Mouse (Mus musculus): Measurements from ENCODE around the gene Drg1. TPM values are rescaled to one million over a fixed set of nuclear protein-coding genes. Genes with fewer than 3 reads are reported as not detected.
"Not testable (repeated sequence)": the region's sequence is repeated elsewhere in the genome, so short reads cannot be mapped to it uniquely, and the experiment has no call there.

The Drg1 gene
- polyA plus RNA-seq, 1 experiment from 2014 or later = 232 TPM

DNA sequence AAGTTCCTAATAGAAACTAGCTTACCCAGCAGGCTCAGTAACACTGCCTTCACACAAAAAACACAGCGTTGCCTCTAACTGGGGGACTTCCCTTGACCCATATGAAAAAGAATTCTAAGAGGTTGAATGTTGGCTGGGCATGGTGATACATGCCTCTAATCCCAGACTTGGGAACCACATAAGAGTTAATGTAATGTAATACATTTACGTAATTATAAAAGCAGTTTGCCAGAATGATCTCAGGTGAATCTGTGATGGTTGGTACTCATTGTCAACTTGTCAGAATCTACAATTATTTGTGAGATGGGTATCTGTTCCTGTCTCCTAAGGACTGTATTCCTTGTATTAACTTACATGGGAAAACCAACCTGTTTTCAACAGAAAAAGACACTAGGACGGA lies 109.2 kb downstream of the Drg1 start:
- peak; percentile 14; the same call in 1 of the 2 replicates for ATAC-seq (ENCODE audit: insufficient read depth, low FRiP score, low read depth)
- H3K4me1 ChIP-seq, H3K27ac ChIP-seq: not testable (repeated sequence)

DNA sequence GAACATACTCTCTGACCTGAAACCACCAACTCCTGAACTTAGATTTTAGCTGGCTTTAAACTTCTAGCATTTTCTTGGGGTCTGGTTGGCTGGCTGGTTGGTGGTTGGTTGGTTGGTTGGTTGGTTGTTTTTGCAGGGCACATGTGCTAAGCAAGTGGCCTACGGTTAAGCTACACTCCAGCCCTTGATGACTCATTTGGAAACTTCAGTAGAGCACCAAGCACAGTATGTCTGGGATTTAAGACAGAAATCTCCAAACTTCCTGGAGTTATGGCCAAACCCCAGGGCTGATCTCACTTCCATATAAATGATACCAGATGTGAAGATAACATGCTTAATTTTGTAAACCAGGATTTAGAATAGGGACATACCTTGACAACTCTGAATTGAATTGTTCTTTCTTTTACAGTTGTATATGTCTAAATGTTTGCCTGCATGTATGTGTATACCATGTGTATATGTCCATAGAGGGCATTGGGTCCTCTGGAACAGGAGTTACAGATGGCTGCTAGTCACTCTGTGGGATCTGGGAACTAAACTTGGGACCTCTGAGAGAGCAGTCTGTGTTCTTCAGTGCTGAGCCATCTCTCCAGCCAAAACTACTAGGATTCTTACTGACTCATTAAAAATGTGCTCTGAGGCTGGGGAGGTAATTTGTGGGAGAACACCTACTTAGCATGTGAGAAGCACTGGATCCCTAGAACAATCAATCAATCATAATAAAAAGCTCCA lies 112.4 kb downstream of the Drg1 start:
- H3K36me3 ChIP-seq; H3K9me3 ChIP-seq; H3K9ac ChIP-seq; H3K27ac ChIP-seq; H3K4me2 ChIP-seq; H3K4me3 ChIP-seq (replicated peaks); H3K4me1 ChIP-seq; H3K27me3 ChIP-seq (replicated peaks): not testable (repeated sequence)
- 66% methylated on average over 1 of the region's 1 CpGs for WGBS
- ATAC-seq (ENCODE audit: insufficient read depth, low FRiP score, low read depth) = peak; percentile 42

More for the DNA sequence above, 109.2 kb downstream of the Drg1 start:
- not testable (repeated sequence) for H3K9ac ChIP-seq; H3K36me3 ChIP-seq; H3K9me3 ChIP-seq; H3K4me3 ChIP-seq (replicated peaks); H3K4me2 ChIP-seq; H3K27me3 ChIP-seq (replicated peaks)
- WGBS = 82% methylated on average over 2 of the region's 3 CpGs

- not testable (repeated sequence) for H3K36me3 ChIP-seq; H3K27ac ChIP-seq; H3K9ac ChIP-seq; H3K27me3 ChIP-seq (replicated peaks); H3K9me3 ChIP-seq; H3K4me2 ChIP-seq; H3K4me1 ChIP-seq; H3K4me3 ChIP-seq (replicated peaks)
- 0 out of 2 replicates have a peak, but pooled peaks have one; percentile 17 for ATAC-seq (ENCODE audit: insufficient read depth, low FRiP score, low read depth)
- 93% methylated on average over 4 of the region's 4 CpGs for WGBS
Observed at GRCm38 (mm10) chr11:3151358-3151757, 114.9 kb downstream of the Drg1 start.

GRCm38 (mm10) chr11:3150677-3151003 lies 115.6 kb downstream of the Drg1 start:
- not testable (repeated sequence) for H3K9me3 ChIP-seq; H3K9ac ChIP-seq; H3K27me3 ChIP-seq (replicated peaks); H3K4me3 ChIP-seq (replicated peaks); H3K36me3 ChIP-seq; H3K27ac ChIP-seq; ATAC-seq (ENCODE audit: insufficient read depth, low FRiP score, low read depth); H3K4me2 ChIP-seq; H3K4me1 ChIP-seq
- WGBS = 96% methylated on average over 12 of the region's 12 CpGs

GRCm38 (mm10) chr11:3150003-3150676 lies 116.1 kb downstream of the Drg1 start:
- not testable (repeated sequence) for H3K9ac ChIP-seq, H3K4me2 ChIP-seq
- WGBS = 95% methylated on average over 24 of the region's 24 CpGs

GRCm38 (mm10) chr11:3149471-3149870 lies 116.7 kb downstream of the Drg1 start:
- WGBS = 94% methylated on average over 4 of the region's 4 CpGs
- H3K27me3 ChIP-seq (replicated peaks); H3K9me3 ChIP-seq; H3K4me3 ChIP-seq (replicated peaks); H3K9ac ChIP-seq; H3K4me1 ChIP-seq; H3K36me3 ChIP-seq; H3K27ac ChIP-seq; H3K4me2 ChIP-seq; ATAC-seq (ENCODE audit: insufficient read depth, low FRiP score, low read depth): not testable (repeated sequence)

More at GRCm38 (mm10) chr11:3150003-3150676, 116.1 kb downstream of the Drg1 start:
- H3K9me3 ChIP-seq; H3K4me1 ChIP-seq; H3K36me3 ChIP-seq; H3K4me3 ChIP-seq (replicated peaks); H3K27me3 ChIP-seq (replicated peaks); ATAC-seq (ENCODE audit: insufficient read depth, low FRiP score, low read depth); H3K27ac ChIP-seq: not testable (repeated sequence)

DNA sequence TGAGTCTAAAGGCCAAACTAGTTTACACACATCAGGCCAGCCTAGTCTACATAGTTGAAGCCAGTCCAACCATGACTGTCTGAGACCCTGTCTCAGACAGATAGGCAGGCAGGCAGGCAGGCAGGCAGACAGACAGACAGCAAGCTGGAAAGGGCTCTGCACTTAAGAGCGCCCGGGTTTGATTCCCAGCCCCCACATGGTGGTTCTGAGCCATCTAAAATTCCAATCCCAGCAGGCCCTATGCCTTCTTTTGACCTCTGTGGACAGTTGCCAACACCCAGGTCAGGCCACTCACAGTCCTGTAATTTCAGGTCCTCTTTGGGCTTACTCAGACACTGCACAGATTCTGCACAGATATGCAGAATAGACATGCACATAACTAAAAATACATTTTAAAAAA lies 119.4 kb downstream of the Drg1 start:
- WGBS = 98% methylated on average over 2 of the region's 2 CpGs
- H3K9ac ChIP-seq; H3K4me1 ChIP-seq; H3K9me3 ChIP-seq; H3K36me3 ChIP-seq; H3K27me3 ChIP-seq (replicated peaks); H3K27ac ChIP-seq; H3K4me2 ChIP-seq; H3K4me3 ChIP-seq (replicated peaks); ATAC-seq (ENCODE audit: insufficient read depth, low FRiP score, low read depth): not testable (repeated sequence)

DNA sequence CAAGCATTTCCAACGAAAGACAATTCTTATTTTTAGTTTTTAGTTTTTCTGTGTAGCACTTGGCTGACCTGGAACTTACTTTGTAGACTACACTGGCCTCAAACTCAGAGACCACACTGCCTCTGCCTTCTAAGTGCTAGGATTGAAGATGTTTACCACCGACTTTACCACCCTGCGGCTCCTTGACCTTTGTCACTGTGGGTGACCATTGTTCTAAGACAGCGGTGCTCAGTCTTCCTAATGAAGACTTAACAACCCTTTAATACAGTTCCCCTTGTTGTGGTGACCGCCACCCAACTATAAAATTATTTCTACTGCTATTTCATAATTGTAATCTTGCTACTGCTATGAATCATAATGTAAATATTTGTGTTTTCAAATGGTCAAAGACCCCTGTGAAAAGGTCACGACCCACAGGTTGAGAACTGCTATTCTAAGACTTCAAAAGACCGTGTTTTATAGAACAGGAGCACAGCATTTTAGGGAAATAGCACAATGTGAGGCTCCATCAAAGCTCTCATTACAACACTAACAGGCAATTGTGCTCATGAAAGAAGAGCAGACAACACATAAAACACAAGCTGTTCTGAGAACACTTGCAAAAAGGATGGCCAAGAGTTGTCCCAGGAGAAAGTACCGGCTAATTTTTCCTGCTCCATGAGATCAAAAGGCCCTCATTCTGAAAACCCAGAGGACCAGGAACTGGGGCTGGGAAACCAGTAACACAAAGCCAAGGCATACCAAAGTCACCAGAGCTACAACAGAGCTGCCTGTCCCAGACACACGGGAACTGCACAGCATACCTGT lies 120.7 kb downstream of the Drg1 start:
- H3K27ac ChIP-seq; H3K4me1 ChIP-seq; H3K36me3 ChIP-seq; H3K4me2 ChIP-seq; ATAC-seq (ENCODE audit: insufficient read depth, low FRiP score, low read depth); H3K27me3 ChIP-seq (replicated peaks); H3K9me3 ChIP-seq; H3K4me3 ChIP-seq (replicated peaks); H3K9ac ChIP-seq: not testable (repeated sequence)
- WGBS = 82% methylated on average over 9 of the region's 9 CpGs

DNA sequence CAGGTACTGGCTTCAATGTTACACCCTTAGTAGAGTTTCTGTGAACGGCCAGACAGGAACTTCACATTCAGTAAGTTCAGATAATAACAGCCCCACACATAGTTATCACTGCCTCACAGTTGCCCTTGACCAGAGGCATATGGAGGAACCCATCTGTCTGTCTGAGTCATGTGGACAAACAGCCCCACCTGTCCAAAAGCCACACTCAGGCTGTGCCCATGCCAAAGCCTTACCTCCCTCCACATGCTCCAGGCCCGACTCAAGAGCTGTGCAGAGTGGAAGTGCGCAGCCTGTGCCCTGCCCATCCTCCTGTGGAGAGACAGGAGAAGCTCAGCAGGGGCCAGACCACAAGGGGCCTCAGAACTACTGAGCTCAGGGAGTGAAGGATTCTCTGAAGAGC lies 122.2 kb downstream of the Drg1 start:
- 63% methylated on average over 3 of the region's 3 CpGs for WGBS
- not testable (repeated sequence) for H3K27ac ChIP-seq, H3K9me3 ChIP-seq

GRCm38 (mm10) chr11:3142413-3142812 lies 123.8 kb downstream of the Drg1 start:
- ATAC-seq (ENCODE audit: insufficient read depth, low FRiP score, low read depth) = peak; percentile 63
- H3K27ac ChIP-seq; H3K4me1 ChIP-seq; H3K9ac ChIP-seq; H3K9me3 ChIP-seq; H3K36me3 ChIP-seq; H3K4me3 ChIP-seq (replicated peaks); H3K4me2 ChIP-seq; H3K27me3 ChIP-seq (replicated peaks): not testable (repeated sequence)
- WGBS = 87% methylated on average over 4 of the region's 5 CpGs

More for the DNA sequence above, 122.2 kb downstream of the Drg1 start:
- not testable (repeated sequence) for H3K4me3 ChIP-seq (replicated peaks); H3K9ac ChIP-seq; H3K4me1 ChIP-seq; ATAC-seq (ENCODE audit: insufficient read depth, low FRiP score, low read depth); H3K4me2 ChIP-seq; H3K27me3 ChIP-seq (replicated peaks); H3K36me3 ChIP-seq

DNA sequence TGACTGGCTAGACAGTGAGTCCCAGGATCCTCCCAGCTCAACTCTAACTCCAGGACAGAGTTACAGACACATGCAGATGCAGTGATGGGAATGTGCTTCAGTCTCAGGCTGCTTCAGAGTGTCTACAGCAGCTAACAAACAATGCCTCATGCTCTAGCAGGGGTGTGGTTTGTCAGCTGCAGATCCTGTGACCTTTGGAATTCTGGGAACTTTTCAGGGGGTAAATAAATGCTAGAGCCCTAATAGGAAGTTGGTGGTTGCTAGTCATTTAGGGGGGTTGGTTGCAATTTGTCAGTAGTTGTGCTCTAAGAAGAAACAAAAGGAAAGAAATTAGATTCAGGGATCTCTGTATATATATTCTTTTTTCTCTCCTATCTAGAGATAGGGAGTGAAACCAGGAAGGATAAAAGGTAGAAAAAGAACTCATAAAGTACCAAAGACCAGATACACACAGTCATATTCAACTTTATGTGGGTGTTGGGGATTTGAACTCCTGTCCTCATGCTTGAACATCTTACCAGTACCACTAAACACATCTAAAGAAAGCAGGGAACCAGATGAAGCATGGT lies 125.2 kb downstream of the Drg1 start:
- not testable (repeated sequence) for H3K27me3 ChIP-seq (replicated peaks); H3K4me1 ChIP-seq; H3K4me3 ChIP-seq (replicated peaks); H3K9ac ChIP-seq; H3K9me3 ChIP-seq; H3K27ac ChIP-seq; H3K36me3 ChIP-seq; H3K4me2 ChIP-seq; ATAC-seq (ENCODE audit: insufficient read depth, low FRiP score, low read depth)

DNA sequence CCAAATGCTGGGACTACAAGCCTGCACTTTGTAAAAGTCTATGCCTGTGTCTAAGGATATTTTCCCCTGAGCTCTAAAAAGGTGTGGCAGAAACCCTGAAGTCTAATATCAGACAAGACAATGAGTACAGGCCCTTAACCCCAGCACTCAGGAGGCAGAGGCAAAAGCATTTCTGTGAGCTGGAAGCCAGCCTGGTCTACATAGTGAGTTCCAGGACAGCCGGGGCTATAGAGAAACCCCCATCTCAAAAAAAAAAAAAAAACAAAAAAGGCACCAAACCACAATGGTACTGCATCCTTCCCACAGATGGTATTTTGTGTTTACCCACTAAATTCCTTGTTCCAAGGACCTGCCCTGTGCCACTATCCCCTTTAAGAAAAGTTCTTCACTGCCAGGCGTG lies 127.9 kb downstream of the Drg1 start:
- not testable (repeated sequence) for H3K4me1 ChIP-seq; H3K9me3 ChIP-seq; ATAC-seq (ENCODE audit: insufficient read depth, low FRiP score, low read depth); H3K27ac ChIP-seq; H3K27me3 ChIP-seq (replicated peaks); H3K4me3 ChIP-seq (replicated peaks); H3K9ac ChIP-seq; H3K4me2 ChIP-seq; H3K36me3 ChIP-seq
- 83% methylated on average over 2 of the region's 2 CpGs for WGBS

Data from stomach, embryonic 15.5 days (tissue).